Mouse (Mus musculus) heart, embryonic 11.5 days (tissue): ENCODE results near the gene Sirpa. TPM values are rescaled to one million over a fixed set of nuclear protein-coding genes. Genes with fewer than 3 reads are reported as not detected.

Source experiments
- ATAC-seq: fragments of 200-750 bp; cut with Nextera tagmentation; replicated peaks from 2 replicates; pipeline ENCODE4 v1.8.0; 2017; ENCODE audit warnings: moderate library complexity; ENCODE audit not compliant: insufficient number of reproducible peaks, low FRiP score, low TSS enrichment
- H3K27ac ChIP-seq: fragments of 300-500 bp; sonication (generic); 2 replicates; pipeline ENCODE4 v1.5.1; 2014; ENCODE audit warnings: mild to moderate bottlenecking, low read depth, low read length
- H3K27me3 ChIP-seq: fragments of 300-500 bp; sonication (generic); 2 replicates; pipeline ENCODE4 v1.6.1; 2014; ENCODE audit warnings: mild to moderate bottlenecking, low read length, mixed read lengths; ENCODE audit not compliant: control insufficient read depth, insufficient read depth
- H3K36me3 ChIP-seq: fragments of 300-500 bp; sonication (generic); 2 replicates; pipeline ENCODE4 v1.6.1; 2014; ENCODE audit warnings: mild to moderate bottlenecking, low read length, moderate library complexity, mixed read lengths; ENCODE audit not compliant: control insufficient read depth, insufficient read depth
- H3K4me1 ChIP-seq: fragments of 300-500 bp; sonication (generic); 2 replicates; pipeline ENCODE4 v1.6.1; 2014; ENCODE audit warnings: low read length; ENCODE audit not compliant: control insufficient read depth, insufficient read depth
- H3K4me2 ChIP-seq: fragments of 300-500 bp; sonication (generic); 2 replicates; pipeline ENCODE4 v1.6.1; 2014; ENCODE audit warnings: mild to moderate bottlenecking, moderate library complexity
- H3K4me3 ChIP-seq: fragments of 300-500 bp; sonication (generic); 2 replicates; pipeline ENCODE4 v1.5.1; 2014; ENCODE audit warnings: low read depth, low read length
- H3K9ac ChIP-seq: fragments of 300-500 bp; sonication (generic); 2 replicates; pipeline ENCODE4 v1.6.1; 2014; ENCODE audit warnings: mild to moderate bottlenecking, low read depth, low read length, moderate library complexity
- H3K9me3 ChIP-seq: fragments of 300-500 bp; sonication (generic); replicated peaks from 2 replicates; pipeline ENCODE4 v1.6.1; 2016; ENCODE audit warnings: low read length; ENCODE audit not compliant: control insufficient read depth
- WGBS: fragments of 180-500 bp; shearing (Covaris S2); extraction: QIAGEN DNeasy Blood & Tissue Kit; methylation state at CpG from one replicate; pipeline ENCODE4 v1.1.7; 2014; ENCODE audit not compliant: insufficient replicate concordance; 5-methylcytosine and 5-hydroxymethylcytosine counted together
- polyA plus RNA-seq: library from polyadenylated mRNA; unstranded; fragments of >200 nt; fragmentation: Nextera tagmentation; extraction: Ambion mirVana; gene quantifications from 2 replicates; pipeline ENCODE4 v1.2.1, GENCODE M21; 2014

Gene Sirpa
- polyA plus RNA-seq, 1 experiment from 2014 or later = 13.0 TPM

GRCm38 (mm10) chr2:129605816-129606215, 13.2 kb downstream of the Sirpa start:
- H3K9me3 ChIP-seq = no peaks in the 10 kb centered on the region
- no peak overlapping the region for H3K27ac ChIP-seq
- 72% methylated on average over 3 of the region's 3 CpGs for WGBS
- H3K9ac ChIP-seq = no peak overlapping the region
- H3K27me3 ChIP-seq = no peaks in the 10 kb centered on the region
- no peak overlapping the region for H3K4me2 ChIP-seq
- no peak overlapping the region for H3K4me3 ChIP-seq
- ATAC-seq = no peak
- peaks cover 28% of the 10 kb centered on the region for H3K4me1 ChIP-seq
- H3K36me3 ChIP-seq = no peaks in the 10 kb centered on the region

GRCm38 (mm10) chr2:129606269-129606668, 13.6 kb downstream of the Sirpa start:
- Histone ChIP-seq H3K4me3 (no peak overlapping the region), H3K27ac (no peak overlapping the region), H3K9ac (no peak overlapping the region), H3K9me3 (no peaks in the 10 kb centered on the region), H3K27me3 (no peaks in the 10 kb centered on the region), H3K4me2 (no peak overlapping the region), H3K36me3 (peaks cover 4% of the 10 kb centered on the region; the same call in 1 of the 2 replicates), H3K4me1 (peaks cover 23% of the 10 kb centered on the region)
- no peak for ATAC-seq
- WGBS = 27% methylated on average over 8 of the region's 8 CpGs

- Histone ChIP-seq H3K36me3 (peaks cover 4% of the 10 kb centered on the region; the same call in 1 of the 2 replicates), H3K4me1 (peaks cover 21% of the 10 kb centered on the region), H3K27me3 (no peaks in the 10 kb centered on the region), H3K9ac (no peak overlapping the region), H3K27ac (no peak overlapping the region), H3K9me3 (no peaks in the 10 kb centered on the region), H3K4me2 (no peak overlapping the region), H3K4me3 (no peak overlapping the region)
- 77% methylated on average over 2 of the region's 2 CpGs for WGBS
- no peak for ATAC-seq
Observed at GRCm38 (mm10) chr2:129606899-129607298, 14.3 kb downstream of the Sirpa start.

- WGBS = 67% methylated on average over 6 of the region's 6 CpGs
Observed at GRCm38 (mm10) chr2:129613971-129614370, 21.3 kb downstream of the Sirpa start.

GRCm38 (mm10) chr2:129614482-129615185, 22.0 kb downstream of the Sirpa start:
- ATAC-seq = no peak
- Histone ChIP-seq H3K9ac (no peak overlapping the region), H3K36me3 (peaks cover 9% of the 10 kb centered on the region), H3K4me2 (no peak overlapping the region), H3K27me3 (no peaks in the 10 kb centered on the region), H3K4me3 (no peak overlapping the region), H3K4me1 (peaks cover 8% of the 10 kb centered on the region; the same call in 1 of the 2 replicates), H3K27ac (no peak overlapping the region), H3K9me3 (peaks cover 5% of the 10 kb centered on the region; the same call in 1 of the 2 replicates)
- WGBS = 81% methylated on average over 10 of the region's 10 CpGs

More at GRCm38 (mm10) chr2:129613971-129614370, 21.3 kb downstream of the Sirpa start:
- H3K27me3 ChIP-seq = no peaks in the 10 kb centered on the region
- peaks cover 5% of the 10 kb centered on the region; the same call in 1 of the 2 replicates for H3K4me1 ChIP-seq
- no peak overlapping the region for H3K4me2 ChIP-seq
- no peak for ATAC-seq
- no peak overlapping the region for H3K9ac ChIP-seq
- H3K36me3 ChIP-seq = peaks cover 9% of the 10 kb centered on the region
- H3K27ac ChIP-seq = no peak overlapping the region
- H3K9me3 ChIP-seq = peaks cover 5% of the 10 kb centered on the region; the same call in 1 of the 2 replicates
- H3K4me3 ChIP-seq = no peak overlapping the region

GRCm38 (mm10) chr2:129620148-129620547, 27.5 kb downstream of the Sirpa start:
- Histone ChIP-seq H3K4me3 (no peak overlapping the region), H3K9ac (no peak overlapping the region), H3K4me2 (no peak overlapping the region), H3K36me3 (peaks cover 6% of the 10 kb centered on the region), H3K4me1 (peaks cover 15% of the 10 kb centered on the region; the same call in 1 of the 2 replicates), H3K27me3 (no peaks in the 10 kb centered on the region), H3K27ac (no peak overlapping the region), H3K9me3 (peaks cover 5% of the 10 kb centered on the region; the same call in 1 of the 2 replicates)
- ATAC-seq = no peak
- WGBS = 77% methylated on average over 7 of the region's 7 CpGs

GRCm38 (mm10) chr2:129620881-129621280, 28.2 kb downstream of the Sirpa start:
- Histone ChIP-seq H3K4me2 (no peak overlapping the region), H3K4me3 (no peak overlapping the region), H3K36me3 (peaks cover 2% of the 10 kb centered on the region), H3K9ac (no peak overlapping the region), H3K4me1 (peaks cover 15% of the 10 kb centered on the region; the same call in 1 of the 2 replicates), H3K27ac (no peak overlapping the region), H3K27me3 (no peaks in the 10 kb centered on the region), H3K9me3 (peaks cover 2% of the 10 kb centered on the region; the same call in 1 of the 2 replicates)
- no peak for ATAC-seq
- 83% methylated on average over 5 of the region's 5 CpGs for WGBS

- Histone ChIP-seq H3K27me3 (no peaks in the 10 kb centered on the region), H3K27ac (no peak overlapping the region), H3K4me1 (peaks cover 15% of the 10 kb centered on the region; the same call in 1 of the 2 replicates), H3K9me3 (no peaks in the 10 kb centered on the region), H3K4me2 (no peak overlapping the region), H3K36me3 (no peaks in the 10 kb centered on the region), H3K9ac (no peak overlapping the region), H3K4me3 (no peak overlapping the region)
- 81% methylated on average over 9 of the region's 9 CpGs for WGBS
- ATAC-seq = no peak
Observed at GRCm38 (mm10) chr2:129621654-129622490, 29.2 kb downstream of the Sirpa start.
